ENCODE assay signal across 8 mouse cellular contexts in the genomic region with DNA sequence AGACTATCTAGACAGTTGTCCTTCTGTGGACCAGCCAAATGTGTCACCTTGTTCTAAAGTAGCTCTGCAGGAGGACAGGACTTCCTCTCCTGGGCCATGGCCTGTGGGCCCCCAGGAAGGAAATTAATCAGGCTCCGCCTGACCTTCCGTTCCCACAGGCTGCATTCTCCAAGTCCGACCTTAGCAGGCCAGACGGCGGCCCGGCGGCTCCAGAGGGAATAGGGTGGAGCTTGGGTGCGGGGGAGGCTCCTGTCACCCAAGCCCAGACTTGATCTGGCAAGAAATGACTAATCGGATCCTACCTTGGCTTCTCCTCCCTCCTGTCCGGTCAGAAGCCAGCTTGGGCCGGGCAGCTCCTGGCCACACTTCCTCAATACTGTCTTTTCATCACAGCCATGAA. TPM values are rescaled to one million over a fixed set of nuclear protein-coding genes. Genes with fewer than 3 reads are reported as not detected.
DNase-seq lines count a peak whose midpoint lies in the region; ATAC-seq and TF ChIP-seq lines count a peak whose summit lies in the region.

No protein-coding gene starts in this region.

- peak; percentile 87 to 91 for DNase-seq in adrenal gland, adult (ENCODE audit: inconsistent age in 2 of 2, low spot score in 1 of 2)
- peak; percentile 51 to 55 for DNase-seq in cerebellum, postnatal 10 days
- DNase-seq in heart, adult 9 months (ENCODE audit: low spot score in 2 of 2), result peak; percentile 90 to 94
- DNase-seq in kidney, adult 9 months, result peak; percentile 95
- DNase-seq in lung, postnatal 0 days (ENCODE audit: low spot score), result peak; percentile 83
- DNase-seq in urinary bladder, postnatal 36 days (ENCODE audit: low spot score in 2 of 2), result peak; percentile 62 to 83
- DNase-seq in thymus, postnatal 36 days, result no peak
- no peak for DNase-seq in frontal cortex, postnatal 25 days (ENCODE audit: low spot score in 2 of 2)

- H3K27ac ChIP-seq in lung, postnatal 0 days (ENCODE audit: low read length), result peak overlapping the region; percentile 99

- peak; percentile 3 for ATAC-seq in lung, postnatal 0 days

- H3K4me3 ChIP-seq in lung, postnatal 0 days (ENCODE audit: low read depth, low read length), result peak overlapping the region; percentile 92

- peak overlapping the region; percentile 95; the same call in 1 of the 2 replicates for H3K9ac ChIP-seq in lung, postnatal 0 days (replicated peaks; ENCODE audit: low read depth)

- no peak for TF ChIP-seq CTCF in lung, postnatal 0 days (IDR thresholded peaks at IDR 0.05)

- H3K4me1 ChIP-seq in lung, postnatal 0 days (ENCODE audit: insufficient read depth, low read depth, low read length), result peaks cover 56% of the 10 kb centered on the region

- peak overlapping the region; percentile 69 for H3K4me2 ChIP-seq in lung, postnatal 0 days (replicated peaks; ENCODE audit: low read depth, low read length)

- 14% methylated on average over 11 of the region's 11 CpGs for WGBS in lung, postnatal 0 days

- no peaks in the 10 kb centered on the region for H3K36me3 ChIP-seq in lung, postnatal 0 days (ENCODE audit: insufficient read depth, low read length)

- no peaks in the 10 kb centered on the region for H3K27me3 ChIP-seq in lung, postnatal 0 days (replicated peaks; ENCODE audit: insufficient read depth, low read length)

- TF ChIP-seq EP300 in lung, postnatal 0 days (IDR thresholded peaks at IDR 0.05), result peak; percentile 89

- H3K9me3 ChIP-seq in lung, postnatal 0 days (ENCODE audit: low read length), result no peaks in the 10 kb centered on the region

RNA-seq across cellular contexts. Expression of a gene that starts 2.4 kb away (rescaled TPM):
- 231 and 251 TPM in 2 replicates for polyA plus RNA-seq in lung, postnatal 0 days (2015; fragmentation: Nextera tagmentation; extraction: Ambion mirVana)

RNA-seq across cellular contexts. Expression of a gene that starts 19.4 kb away (rescaled TPM):
- polyA plus RNA-seq in lung, postnatal 0 days (2015; fragmentation: Nextera tagmentation; extraction: Ambion mirVana), result 44.9 and 47.1 TPM in 2 replicates

RNA-seq across cellular contexts. Expression of a gene that starts 20.3 kb away (rescaled TPM):
- polyA plus RNA-seq in lung, postnatal 0 days (2015; fragmentation: Nextera tagmentation; extraction: Ambion mirVana), result 75.6 and 86.5 TPM in 2 replicates

RNA-seq across cellular contexts. Expression of a gene that starts 39.3 kb away (rescaled TPM):
- polyA plus RNA-seq in lung, postnatal 0 days (2015; fragmentation: Nextera tagmentation; extraction: Ambion mirVana), result 6.4 and 6.5 TPM in 2 replicates

RNA-seq across cellular contexts. Expression of a gene that starts 46.4 kb away (rescaled TPM):
- 56.3 and 57.6 TPM in 2 replicates for polyA plus RNA-seq in lung, postnatal 0 days (2015; fragmentation: Nextera tagmentation; extraction: Ambion mirVana)

Comparison
In these comparisons a context has a peak if more than half of its experiments do, and no peak if none do; other contexts are left out.
1. DNase-seq: peak in adrenal gland, adult (2 of 2), cerebellum, postnatal 10 days (2 of 2), heart, adult 9 months (2 of 2), kidney, adult 9 months (single experiment), lung, postnatal 0 days (single experiment) and urinary bladder, postnatal 36 days (2 of 2); none in thymus, postnatal 36 days (0 of 2) and frontal cortex, postnatal 25 days (0 of 2).